Mouse (Mus musculus) spleen, postnatal 36 days (tissue): ENCODE measurements at regions not wholly inside any gene's neighbourhood (a gene's known extent, or its start where the extent isn't known, plus 50 kb on each side); places are given as distances from the start of the nearest gene placed in this dataset.

ENCODE experiments used
- DNase-seq, 2 experiments: peaks; one replicate each; pipeline ENCODE4 v3.0.0; 2022; ENCODE audit warnings: low spot score in 2 of 2, mixed read lengths in 1 of 2

GRCm38 (mm10) chr13:97423298-97423817 is 182.5 kb downstream of the Enc1 start:
- no peak for DNase-seq

- DNase-seq, result no peak
These were observed 182.0 kb downstream of the Enc1 start for GRCm38 (mm10) chr13:97422897-97423296.

- no peak for DNase-seq
These were observed 180.9 kb downstream of the Enc1 start for GRCm38 (mm10) chr13:97421831-97422230.

GRCm38 (mm10) chr13:97420773-97421172 is 179.9 kb downstream of the Enc1 start:
- DNase-seq, result no peak

- no peak for DNase-seq
These were observed 178.2 kb downstream of the Enc1 start for GRCm38 (mm10) chr13:97419100-97419499.

GRCm38 (mm10) chr13:97418681-97419080 is 177.8 kb downstream of the Enc1 start:
- no peak for DNase-seq

GRCm38 (mm10) chr13:97418081-97418480 is 177.2 kb downstream of the Enc1 start:
- no peak for DNase-seq

- no peak for DNase-seq
These were observed 175.2 kb downstream of the Enc1 start for GRCm38 (mm10) chr13:97415927-97416709.

GRCm38 (mm10) chr13:97415381-97415780 is 174.5 kb downstream of the Enc1 start:
- DNase-seq, result no peak

- no peak for DNase-seq
These were observed 171.2 kb downstream of the Enc1 start for GRCm38 (mm10) chr13:97412151-97412550.

- no peak for DNase-seq
These were observed 169.8 kb downstream of the Enc1 start for GRCm38 (mm10) chr13:97410550-97411201.

- no peak for DNase-seq
These were observed 169.1 kb downstream of the Enc1 start for GRCm38 (mm10) chr13:97409891-97410525.

GRCm38 (mm10) chr13:97409291-97409780 is 168.4 kb downstream of the Enc1 start:
- no peak for DNase-seq

GRCm38 (mm10) chr13:97408414-97409290 is 167.7 kb downstream of the Enc1 start:
- no peak for DNase-seq

GRCm38 (mm10) chr13:97407773-97408172 is 166.9 kb downstream of the Enc1 start:
- DNase-seq, result no peak

GRCm38 (mm10) chr13:97406678-97407077 is 165.8 kb downstream of the Enc1 start:
- no peak for DNase-seq

- no peak for DNase-seq
These were observed 161.4 kb downstream of the Enc1 start for GRCm38 (mm10) chr13:97402164-97402761.

GRCm38 (mm10) chr13:97401620-97402019 is 160.7 kb downstream of the Enc1 start:
- DNase-seq, result no peak

GRCm38 (mm10) chr13:97398041-97398440 is 157.1 kb downstream of the Enc1 start:
- no peak for DNase-seq

- no peak for DNase-seq
These were observed 156.2 kb downstream of the Enc1 start for GRCm38 (mm10) chr13:97396899-97397640.
